Mouse (Mus musculus) lung, postnatal 14 days (tissue): ENCODE measurements at regions not wholly inside any gene's neighbourhood (a gene's known extent, or its start where the extent isn't known, plus 50 kb on each side); places are given as distances from the start of the nearest gene placed in this dataset.
"Not testable (repeated sequence)": the region's sequence is repeated elsewhere in the genome, so short reads cannot be mapped to it uniquely, and the experiment has no call there.

Experiments
- DNase-seq: peaks from one replicate; pipeline ENCODE4 v3.0.0; 2021

GRCm38 (mm10) chr7:60622271-60623249, 482.5 kb upstream of the Snrpn start:
- peak; percentile 8 for DNase-seq

- not testable (repeated sequence) for DNase-seq
Observed at GRCm38 (mm10) chr7:60617070-60617674, 477.2 kb upstream of the Snrpn start.
